Mouse (Mus musculus) 416B (cell line): ENCODE data around the gene Tnk1.
A peak's percentile ranks its signal among the peaks of the same experiment; 100 is the strongest.

ENCODE experiments used
- DNase-seq: peaks from one replicate; pipeline ENCODE4 v3.0.0; 2011; ENCODE audit warnings: low read depth

Gene Tnk1

GRCm38 (mm10) chr11:69803328-69803727, 55.2 kb downstream of the Tnk1 start:
- DNase-seq: peak; percentile 24

DNA sequence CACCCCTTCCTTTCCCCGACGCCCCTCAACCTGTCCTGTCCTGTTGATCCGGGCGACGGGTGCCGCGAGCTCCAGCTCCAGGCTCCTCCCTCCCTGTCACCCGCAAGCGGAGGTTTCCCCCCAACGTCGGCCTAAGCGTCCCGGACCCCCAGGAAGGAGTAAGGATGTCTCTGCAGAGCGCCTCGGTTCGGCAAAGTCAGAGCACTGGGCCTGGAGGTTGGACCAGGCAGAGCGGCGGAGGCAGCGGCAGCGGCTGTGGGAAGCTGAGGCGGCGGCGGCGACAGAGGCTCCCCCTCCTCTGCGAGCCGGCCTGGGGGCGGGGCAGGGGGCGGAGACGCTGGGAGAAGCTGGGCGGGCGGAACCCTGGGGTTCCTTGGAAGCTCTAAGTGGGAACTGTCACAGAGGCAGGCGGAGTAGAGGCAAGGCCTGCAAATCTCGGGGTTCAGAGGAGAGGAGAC, 55.9 kb downstream of the Tnk1 start:
- DNase-seq: peak; percentile 70

GRCm38 (mm10) chr11:69801379-69801977, 57.1 kb downstream of the Tnk1 start, which contains the start of gene Fgf11:
TSS of gene Fgf11 (minus strand) at chr11:69801857.
- DNase-seq: no peak
